In the genomic region with DNA sequence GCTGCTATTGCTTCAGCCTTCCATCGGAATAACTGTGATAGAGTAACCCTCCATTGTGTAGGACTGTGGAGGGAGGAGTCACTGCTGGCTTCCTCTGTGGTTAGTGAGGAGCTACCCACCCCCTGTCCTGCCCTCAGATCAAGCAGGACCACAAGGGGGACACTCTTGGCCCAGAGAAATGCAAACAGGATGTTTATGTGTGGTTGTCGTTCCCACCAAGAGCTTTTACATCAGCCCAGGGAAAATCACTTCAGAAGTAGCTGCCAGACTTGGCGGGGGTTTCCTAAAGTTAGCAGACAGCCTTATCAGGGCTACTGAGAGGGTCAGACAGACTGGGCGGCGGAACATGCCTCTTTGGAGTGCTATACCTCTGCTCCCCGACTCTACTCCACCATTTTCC, we compare ENCODE assay signal across 9 mouse cellular contexts. TPM values are rescaled to one million over a fixed set of nuclear protein-coding genes. Genes with fewer than 3 reads are reported as not detected.
A peak's percentile ranks its signal among the peaks of the same experiment; 100 is the strongest.
DNase-seq lines count a peak whose midpoint lies in the region; ATAC-seq lines count a peak whose summit lies in the region.
"Had no signal": no experiment of that assay in that cellular context is flagged by ENCODE, and none has a peak within 500 bp of the region (broad histone marks: within the 10 kb centered on the region; RNA-seq: fewer than 3 reads in every experiment).

No protein-coding gene starts in this region.

- H3K9me3 ChIP-seq in heart, embryonic 14.5 days (ENCODE audit: control insufficient read depth, low read length) = no peaks in the 10 kb centered on the region

- peaks cover 63 to 79% of the 10 kb centered on the region in 2 experiments for H3K4me1 ChIP-seq in heart, embryonic 14.5 days (ENCODE audit: control insufficient read depth in 2 of 2, insufficient read depth in 2 of 2, low read length in 2 of 2)

- H3K27me3 ChIP-seq in heart, embryonic 14.5 days (ENCODE audit: control insufficient read depth, insufficient read depth, low read length) = no peaks in the 10 kb centered on the region

- 0% methylated on average over 6 of the region's 6 CpGs for WGBS in heart, embryonic 14.5 days

- peak; percentile 59 for ATAC-seq in heart, embryonic 14.5 days (ENCODE audit: insufficient number of reproducible peaks, insufficient read depth, low FRiP score, low read depth)
- ATAC-seq in cerebellum, adult (ENCODE audit: insufficient number of reproducible peaks, low FRiP score, low TSS enrichment) = no peak

- peak overlapping the region; percentile 1; the same call in 1 of the 2 replicates for H3K9ac ChIP-seq in heart, embryonic 14.5 days (ENCODE audit: low read length)
- H3K9ac ChIP-seq: liver, embryonic 14.5 days had no signal

- H3K27ac ChIP-seq in heart, embryonic 14.5 days (replicated peaks in 1 of 2; ENCODE audit: control insufficient read depth in 1 of 2, insufficient read depth in 1 of 2, low read depth in 2 of 2, low read length in 2 of 2) = peak overlapping the region; percentile 80 to 83
- H3K27ac ChIP-seq: liver, embryonic 14.5 days had no signal

- DNase-seq in spleen, postnatal 36 days (ENCODE audit: low spot score in 2 of 2) = peak; percentile 46
- DNase-seq in spleen, postnatal 14 days (ENCODE audit: low spot score in 2 of 2) = no peak
- DNase-seq in lung, adult 18-20 months = peak; percentile 55 to 74
- DNase-seq in cerebellum, postnatal 36 days = no peak
- DNase-seq in cerebellum, adult 9-11 months = no peak
- DNase-seq: adrenal gland, adult 8-10 months had no signal

- no peaks in the 10 kb centered on the region for H3K36me3 ChIP-seq in heart, embryonic 14.5 days (ENCODE audit: control insufficient read depth, insufficient read depth, low read length)

- H3K4me2 ChIP-seq in heart, embryonic 14.5 days (ENCODE audit: low read length) = peak overlapping the region; percentile 24

- no peak overlapping the region for H3K4me3 ChIP-seq in heart, embryonic 14.5 days (ENCODE audit: control insufficient read depth in 1 of 2, insufficient read depth in 1 of 2, low read depth in 1 of 2, low read length in 2 of 2)

RNA-seq across cellular contexts. Expression of gene Meox1, which starts 8.9 kb away (rescaled TPM):
- polyA plus RNA-seq in heart, embryonic 14.5 days (2014; fragmentation: Nextera tagmentation; extraction: Ambion mirVana) = 13.8 and 13.9 TPM in 2 replicates

Comparison
In these comparisons a context has a peak if more than half of its experiments do, and no peak if none do; other contexts are left out.
1. DNase-seq: peak in spleen, postnatal 36 days (2 of 2) and lung, adult 18-20 months (2 of 2); none in spleen, postnatal 14 days (0 of 2), cerebellum, postnatal 36 days (0 of 2) and cerebellum, adult 9-11 months (single experiment).